Mouse (Mus musculus): ENCODE measurements at regions not wholly inside any gene's neighbourhood (a gene's known extent, or its start where the extent isn't known, plus 50 kb on each side); places are given as distances from the start of the nearest gene placed in this dataset.

DNA sequence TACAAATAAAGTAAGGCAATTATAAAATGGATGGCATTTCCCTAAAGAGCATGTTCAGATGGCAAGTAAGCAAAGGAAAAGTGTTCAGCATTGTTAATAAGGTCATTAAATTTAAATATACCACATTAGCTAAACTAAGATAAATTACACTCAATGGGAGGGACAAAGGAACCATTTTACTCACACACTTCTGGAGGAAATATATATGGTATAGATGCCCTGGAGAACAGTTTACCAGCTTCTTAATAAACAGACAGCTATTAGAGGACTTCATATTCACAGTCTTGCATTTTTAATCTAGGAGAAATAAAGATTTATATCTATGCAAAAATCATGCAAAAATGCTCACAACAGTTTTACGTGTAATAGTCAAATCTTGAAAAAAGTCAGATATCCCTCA lies 183.8 kb downstream of the Dthd1 start:
- Histone ChIP-seq H3K9me3 (no peaks in the 10 kb centered on the region), H3K36me3 (no peaks in the 10 kb centered on the region), H3K27me3 (no peaks in the 10 kb centered on the region), H3K9ac (no peak overlapping the region), H3K4me2 (no peak overlapping the region), H3K27ac (no peak overlapping the region), H3K4me3 (no peak overlapping the region), H3K4me1 (replicated peaks) (no peaks in the 10 kb centered on the region)
- WGBS: 77% methylated on average over 1 of the region's 1 CpGs
- no peak for ATAC-seq (ENCODE audit: low FRiP score)

DNA sequence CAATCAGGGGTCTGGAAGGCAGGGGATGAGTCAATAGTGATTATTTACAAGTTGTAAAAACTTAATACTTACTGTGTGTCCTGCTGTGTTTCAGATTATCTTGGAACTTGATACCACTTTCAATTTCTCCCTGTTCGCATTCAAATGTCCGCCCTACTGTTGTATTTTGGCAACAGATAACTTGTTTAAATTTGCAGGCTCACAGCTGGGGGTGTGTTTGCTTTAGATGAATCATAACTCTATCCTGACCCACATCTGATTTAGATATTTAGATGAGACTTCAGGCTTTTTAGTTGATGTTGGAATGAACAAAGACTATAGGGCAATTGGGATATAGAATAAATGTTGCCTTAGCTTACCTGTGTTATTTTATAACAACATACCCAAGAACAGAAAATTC lies 220.8 kb downstream of the Dthd1 start:
- no peaks in the 10 kb centered on the region for H3K27me3 ChIP-seq
- H3K4me1 ChIP-seq (replicated peaks): no peaks in the 10 kb centered on the region
- no peaks in the 10 kb centered on the region for H3K9me3 ChIP-seq
- H3K9ac ChIP-seq: no peak overlapping the region
- H3K4me2 ChIP-seq: no peak overlapping the region
- no peak overlapping the region for H3K27ac ChIP-seq
- H3K36me3 ChIP-seq: no peaks in the 10 kb centered on the region
- no peak for ATAC-seq (ENCODE audit: low FRiP score)
- 86% methylated on average over 2 of the region's 2 CpGs for WGBS
- no peak overlapping the region for H3K4me3 ChIP-seq

DNA sequence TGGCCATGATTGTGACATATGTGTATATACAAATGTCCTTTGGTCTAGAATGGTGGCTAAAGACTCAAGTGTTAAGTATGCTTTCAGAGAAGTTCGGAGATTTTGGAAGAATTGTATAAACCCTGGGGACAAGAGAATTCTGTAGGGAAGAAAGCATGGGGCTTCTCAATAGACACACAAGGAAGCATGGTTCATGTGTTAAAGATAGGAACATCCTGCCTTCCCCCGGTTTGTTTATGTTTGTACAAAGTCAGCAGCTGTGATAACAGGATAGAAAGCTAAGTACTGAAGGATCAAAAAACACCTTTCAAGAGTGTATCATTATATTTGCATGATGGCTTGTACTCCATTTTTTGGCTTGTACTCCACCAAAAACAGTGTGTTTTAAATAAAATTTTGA lies 232.1 kb downstream of the Dthd1 start:
- H3K27me3 ChIP-seq: no peaks in the 10 kb centered on the region
- no peak overlapping the region for H3K4me3 ChIP-seq
- ATAC-seq (ENCODE audit: low FRiP score): no peak
- no peak overlapping the region for H3K27ac ChIP-seq
- no peaks in the 10 kb centered on the region for H3K36me3 ChIP-seq
- no peak overlapping the region for H3K9ac ChIP-seq
- H3K9me3 ChIP-seq: no peaks in the 10 kb centered on the region
- 78% methylated on average over 2 of the region's 2 CpGs for WGBS
- H3K4me2 ChIP-seq: no peak overlapping the region
- no peaks in the 10 kb centered on the region for H3K4me1 ChIP-seq (replicated peaks)

DNA sequence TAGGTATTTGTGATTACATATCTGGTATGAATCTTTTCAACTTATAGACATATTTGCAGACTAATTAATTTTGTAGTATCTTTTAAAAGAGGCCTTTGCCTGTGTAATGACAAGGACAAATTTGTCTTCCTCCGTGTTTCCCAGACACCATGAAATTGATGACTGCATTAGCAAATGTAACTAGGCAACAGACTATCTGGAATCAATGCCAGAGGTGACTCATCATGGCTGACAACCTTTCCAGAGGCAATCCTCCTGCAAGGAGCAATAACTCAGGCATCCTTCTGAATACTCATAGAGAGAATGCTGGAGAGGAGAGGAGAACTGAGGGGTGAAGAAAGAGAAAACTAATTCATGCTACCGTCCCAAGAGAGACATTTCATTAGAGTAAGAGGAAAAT lies 249.7 kb downstream of the Dthd1 start:
- H3K36me3 ChIP-seq: no peaks in the 10 kb centered on the region
- no peak overlapping the region for H3K27ac ChIP-seq
- H3K4me1 ChIP-seq (replicated peaks): no peaks in the 10 kb centered on the region
- no peak overlapping the region for H3K4me3 ChIP-seq
- no peaks in the 10 kb centered on the region for H3K27me3 ChIP-seq
- H3K4me2 ChIP-seq: no peak overlapping the region
- 27% methylated on average over 2 of the region's 2 CpGs for WGBS
- no peak overlapping the region for H3K9ac ChIP-seq
- no peaks in the 10 kb centered on the region for H3K9me3 ChIP-seq
- ATAC-seq (ENCODE audit: low FRiP score): no peak

DNA sequence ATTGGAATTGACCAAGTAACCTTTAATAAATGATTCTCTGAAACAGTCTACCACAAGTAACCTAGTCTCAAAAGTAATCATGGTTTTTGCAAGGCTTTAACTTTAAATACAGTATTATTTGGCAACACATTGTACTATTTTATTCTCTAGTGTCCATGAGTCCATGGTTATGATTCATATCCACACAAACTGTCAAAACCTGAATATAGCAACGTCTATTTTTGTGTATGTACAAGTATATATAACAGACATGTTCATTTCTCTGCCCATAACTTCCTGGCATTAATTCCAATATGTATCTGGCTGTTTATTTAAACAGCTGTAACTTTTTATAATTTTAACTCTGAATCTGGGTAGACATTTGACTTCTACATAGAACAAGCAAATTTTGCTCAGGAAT lies 253.2 kb downstream of the Dthd1 start:
- ATAC-seq (ENCODE audit: low FRiP score): no peak
- no peak overlapping the region for H3K9ac ChIP-seq
- H3K4me3 ChIP-seq: no peak overlapping the region
- WGBS: 47% methylated on average over 1 of the region's 1 CpGs
- no peaks in the 10 kb centered on the region for H3K9me3 ChIP-seq
- H3K36me3 ChIP-seq: no peaks in the 10 kb centered on the region
- no peak overlapping the region for H3K27ac ChIP-seq
- H3K27me3 ChIP-seq: no peaks in the 10 kb centered on the region
- H3K4me2 ChIP-seq: no peak overlapping the region
- no peaks in the 10 kb centered on the region for H3K4me1 ChIP-seq (replicated peaks)

DNA sequence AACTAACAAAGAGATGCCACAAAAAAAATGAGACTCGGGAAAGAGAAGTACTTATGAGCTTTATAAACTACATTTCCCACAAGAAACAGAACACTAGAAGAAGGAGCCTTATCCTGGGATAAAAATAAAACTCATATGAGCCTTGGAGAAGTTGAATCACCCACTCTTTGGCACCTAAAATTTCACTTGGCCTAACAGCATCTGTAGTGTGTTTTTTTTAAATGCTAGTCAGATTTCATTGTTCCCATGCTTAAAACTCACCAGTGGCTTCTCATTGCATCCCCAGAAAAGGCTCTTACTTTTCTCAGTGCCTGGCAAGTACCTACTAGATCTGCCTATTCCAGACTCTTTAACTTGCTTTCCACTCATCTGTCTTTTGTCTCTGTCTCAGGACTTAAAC lies 284.5 kb downstream of the Dthd1 start:
- Histone ChIP-seq H3K9ac (no peak overlapping the region), H3K4me3 (no peak overlapping the region), H3K27ac (no peak overlapping the region), H3K36me3 (no peaks in the 10 kb centered on the region), H3K4me2 (no peak overlapping the region), H3K9me3 (no peaks in the 10 kb centered on the region), H3K27me3 (no peaks in the 10 kb centered on the region), H3K4me1 (replicated peaks) (no peaks in the 10 kb centered on the region)
- 87% methylated on average over 1 of the region's 1 CpGs for whole genome bisulfite sequencing
- ATAC-seq (ENCODE audit: low FRiP score): no peak

DNA sequence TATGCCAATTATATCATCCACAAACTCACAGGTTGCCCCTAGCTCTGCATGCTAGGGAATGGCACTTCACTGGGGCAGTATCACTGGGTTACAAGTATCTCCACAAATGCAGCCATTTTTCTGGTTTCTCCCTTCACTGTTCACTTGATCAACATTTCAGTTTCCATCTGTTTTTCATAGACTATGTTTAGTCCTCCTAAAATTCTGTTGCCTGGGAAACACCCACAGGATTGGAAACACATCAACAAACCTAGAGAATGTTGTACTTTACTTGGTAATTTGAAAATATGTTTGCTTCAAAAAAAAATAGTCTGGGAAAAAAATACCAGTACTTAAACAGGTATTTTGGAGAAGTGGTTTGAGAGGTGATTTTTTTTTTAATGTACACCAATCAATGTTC lies 318.9 kb downstream of the Dthd1 start:
- ATAC-seq (ENCODE audit: low FRiP score): no peak
- H3K4me1 ChIP-seq (replicated peaks): no peaks in the 10 kb centered on the region
- H3K9ac ChIP-seq: no peak overlapping the region

DNA sequence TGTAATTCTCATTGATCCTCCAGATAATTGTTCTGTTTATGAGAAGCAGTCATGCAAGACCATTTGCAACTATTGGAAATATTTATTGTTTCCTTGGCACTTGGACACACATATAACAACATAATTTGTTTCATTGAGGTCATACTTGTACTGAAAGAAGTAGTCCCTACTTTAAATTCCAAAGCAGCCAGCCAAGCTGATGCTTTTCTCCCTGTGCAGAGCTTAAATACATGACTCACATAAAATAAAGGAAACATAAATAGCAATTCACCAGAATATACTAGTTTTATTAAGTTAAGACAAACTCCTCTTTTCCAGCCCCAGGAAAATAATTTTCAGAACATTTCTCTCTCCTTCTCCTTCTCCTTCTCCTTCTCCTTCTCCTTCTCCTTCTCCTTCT lies 324.3 kb downstream of the Dthd1 start:
- H3K4me2 ChIP-seq: no peak overlapping the region
- H3K36me3 ChIP-seq: no peaks in the 10 kb centered on the region
- no peaks in the 10 kb centered on the region for H3K9me3 ChIP-seq
- H3K4me1 ChIP-seq (replicated peaks): no peaks in the 10 kb centered on the region
- H3K27me3 ChIP-seq: no peaks in the 10 kb centered on the region
- ATAC-seq (ENCODE audit: low FRiP score): no peak
- H3K9ac ChIP-seq: no peak overlapping the region
- H3K27ac ChIP-seq: no peak overlapping the region
- H3K4me3 ChIP-seq: no peak overlapping the region

More for the DNA sequence above, 318.9 kb downstream of the Dthd1 start:
- no peaks in the 10 kb centered on the region for H3K9me3 ChIP-seq
- H3K27me3 ChIP-seq: no peaks in the 10 kb centered on the region
- no peaks in the 10 kb centered on the region for H3K36me3 ChIP-seq
- H3K4me2 ChIP-seq: no peak overlapping the region
- H3K4me3 ChIP-seq: no peak overlapping the region
- H3K27ac ChIP-seq: no peak overlapping the region

DNA sequence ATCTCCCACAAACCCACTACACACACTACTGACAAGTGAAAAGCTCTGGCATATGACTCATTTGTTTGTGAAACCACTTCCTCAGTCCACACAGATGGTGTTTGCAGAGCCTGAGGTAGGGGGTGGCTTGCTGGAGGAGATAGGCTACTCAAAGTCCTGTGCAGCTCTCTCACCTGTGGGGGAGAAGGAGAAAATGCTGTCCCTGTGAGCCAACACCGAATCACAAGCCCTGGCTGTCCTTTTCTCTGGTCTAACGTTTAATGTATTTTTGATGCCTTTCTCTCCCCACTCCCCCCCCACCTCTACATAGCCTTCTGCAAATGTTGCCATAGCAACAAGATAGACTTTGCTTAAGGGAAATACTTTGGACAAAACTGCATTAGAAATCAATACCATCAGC lies 356.1 kb downstream of the Dthd1 start:
- no peaks in the 10 kb centered on the region for H3K9me3 ChIP-seq
- H3K27ac ChIP-seq: peak overlapping the region; percentile 60
- ATAC-seq (ENCODE audit: low FRiP score): 0 out of 2 replicates have a peak, but pooled peaks have one; percentile 61
- no peak overlapping the region for H3K9ac ChIP-seq
- H3K4me2 ChIP-seq: no peak overlapping the region
- no peaks in the 10 kb centered on the region for H3K27me3 ChIP-seq
- 35% methylated on average over 2 of the region's 2 CpGs for WGBS
- H3K4me1 ChIP-seq (replicated peaks): peaks cover 5% of the 10 kb centered on the region; the same call in 1 of the 2 replicates
- no peaks in the 10 kb centered on the region for H3K36me3 ChIP-seq
- H3K4me3 ChIP-seq: no peak overlapping the region

DNA sequence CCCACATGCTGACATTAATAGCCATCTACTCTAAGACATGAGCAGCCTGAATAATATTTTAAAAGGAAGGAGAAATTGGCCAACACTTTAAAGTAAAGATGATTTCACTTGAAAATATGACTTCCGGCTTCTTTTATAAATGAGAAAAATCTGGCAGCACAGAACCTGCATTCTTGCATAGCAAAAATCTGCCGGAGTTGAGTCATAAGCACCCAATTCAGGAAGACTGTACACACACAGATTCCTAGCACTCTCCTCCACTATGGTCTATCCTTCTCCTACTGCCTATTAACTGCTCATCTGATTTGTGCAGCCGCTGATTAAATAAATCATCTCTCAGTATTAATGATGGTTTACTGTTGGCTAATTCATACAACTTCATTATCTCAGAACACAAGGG lies 356.9 kb downstream of the Dthd1 start:
- WGBS: 91% methylated on average over 3 of the region's 3 CpGs
- no peaks in the 10 kb centered on the region for H3K27me3 ChIP-seq
- H3K4me1 ChIP-seq (replicated peaks): peaks cover 5% of the 10 kb centered on the region; the same call in 1 of the 2 replicates
- H3K4me2 ChIP-seq: no peak overlapping the region
- H3K4me3 ChIP-seq: no peak overlapping the region
- H3K9me3 ChIP-seq: no peaks in the 10 kb centered on the region
- ATAC-seq (ENCODE audit: low FRiP score): no peak
- no peak overlapping the region for H3K27ac ChIP-seq
- H3K36me3 ChIP-seq: no peaks in the 10 kb centered on the region
- no peak overlapping the region for H3K9ac ChIP-seq

DNA sequence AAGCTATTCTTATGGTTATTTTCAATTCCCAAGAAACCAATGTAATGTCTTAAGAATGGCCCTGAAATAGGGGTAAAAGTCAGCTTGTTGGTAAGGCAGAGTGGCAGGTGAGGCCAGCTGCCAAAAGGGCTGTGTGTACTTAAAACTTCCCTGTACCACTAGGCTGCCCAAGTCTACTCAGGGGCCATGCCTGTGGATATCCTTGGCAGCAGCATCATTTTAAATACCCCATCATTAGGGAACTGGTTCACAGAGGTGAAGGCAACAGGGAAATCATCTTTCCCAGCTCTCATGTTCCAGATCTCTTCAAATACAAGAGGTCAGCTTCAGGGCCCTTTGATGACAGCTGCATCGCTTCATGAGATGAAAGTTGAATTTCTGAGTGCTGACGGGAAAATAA lies 399.8 kb downstream of the Dthd1 start:
- ATAC-seq (ENCODE audit: low FRiP score): no peak
- no peak overlapping the region for H3K27ac ChIP-seq
- H3K4me1 ChIP-seq (replicated peaks): no peaks in the 10 kb centered on the region
- H3K27me3 ChIP-seq: no peaks in the 10 kb centered on the region
- H3K4me3 ChIP-seq: no peak overlapping the region
- no peak overlapping the region for H3K4me2 ChIP-seq
- H3K36me3 ChIP-seq: no peaks in the 10 kb centered on the region
- no peaks in the 10 kb centered on the region for H3K9me3 ChIP-seq
- H3K9ac ChIP-seq: no peak overlapping the region
- WGBS: 64% methylated on average over 2 of the region's 2 CpGs

DNA sequence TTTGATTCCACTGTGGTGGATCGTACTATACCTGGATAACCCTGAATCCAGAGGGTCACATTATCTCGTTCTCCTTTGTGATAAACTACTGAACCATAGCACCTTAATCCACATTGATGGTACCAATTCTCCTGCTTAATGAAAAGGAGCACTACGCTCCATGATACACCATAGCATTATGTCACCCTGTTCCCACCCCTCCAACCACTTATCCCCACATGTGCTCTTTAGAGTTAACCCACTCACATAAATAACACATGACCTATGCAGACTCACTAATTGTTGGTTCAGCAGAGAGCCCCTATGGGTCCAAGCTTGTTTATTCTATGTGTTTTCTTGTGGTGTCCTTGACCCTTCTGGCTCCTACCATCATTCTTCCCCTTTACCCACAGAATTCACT lies 405.8 kb downstream of the Dthd1 start:
- Histone ChIP-seq H3K4me3 (no peak overlapping the region), H3K36me3 (no peaks in the 10 kb centered on the region), H3K4me1 (replicated peaks) (no peaks in the 10 kb centered on the region), H3K27ac (no peak overlapping the region), H3K9ac (no peak overlapping the region), H3K9me3 (no peaks in the 10 kb centered on the region), H3K4me2 (no peak overlapping the region), H3K27me3 (no peaks in the 10 kb centered on the region)
- ATAC-seq (ENCODE audit: low FRiP score): no peak; the same call in 1 of the 2 replicates
- 69% methylated on average over 3 of the region's 3 CpGs for WGBS

DNA sequence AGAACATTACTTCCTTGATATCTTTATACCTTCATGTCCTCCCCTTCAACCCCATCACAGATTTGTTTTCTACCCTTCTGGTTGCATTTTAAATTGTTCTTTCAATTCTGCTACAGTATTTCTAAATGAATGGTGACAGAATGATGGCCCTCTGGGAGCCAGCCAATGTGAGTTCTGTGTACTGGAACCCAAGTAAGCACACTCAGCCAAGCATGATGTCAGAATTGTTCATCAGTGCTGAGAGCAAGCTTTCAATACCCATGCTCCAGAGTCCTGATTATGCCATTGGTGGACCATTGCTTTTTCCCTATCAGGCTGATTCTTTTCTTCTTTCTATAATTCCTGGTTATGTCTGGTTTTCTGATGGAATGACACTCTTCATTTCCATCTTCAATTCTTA lies 386.3 kb upstream of the Nwd2 start:
- H3K36me3 ChIP-seq: no peaks in the 10 kb centered on the region
- H3K9ac ChIP-seq: no peak overlapping the region
- no peaks in the 10 kb centered on the region for H3K27me3 ChIP-seq
- ATAC-seq (ENCODE audit: low FRiP score): no peak
- no peaks in the 10 kb centered on the region for H3K9me3 ChIP-seq
- H3K27ac ChIP-seq: no peak overlapping the region
- H3K4me3 ChIP-seq: no peak overlapping the region
- H3K4me1 ChIP-seq (replicated peaks): no peaks in the 10 kb centered on the region
- H3K4me2 ChIP-seq: no peak overlapping the region
